Mouse (Mus musculus): ENCODE measurements around the gene Plekha1. TPM values are rescaled to one million over a fixed set of nuclear protein-coding genes. Genes with fewer than 3 reads are reported as not detected.

Plekha1 gene
- polyA plus RNA-seq, 1 experiment = 63.3 TPM

- TF ChIP-seq POLR2A (IDR thresholded peaks at IDR 0.05; ENCODE audit: low read depth, low read length) (no peak), CTCF (conservative IDR thresholded peaks at IDR 0.05; ENCODE audit: insufficient read depth, insufficient read length, low read depth, low read length) (no peak)
- Histone ChIP-seq H3K4me3 (ENCODE audit: insufficient read depth, low read depth, low read length) (no peak overlapping the region), H3K27me3 (replicated peaks; ENCODE audit: control insufficient read depth, insufficient read depth, low read length) (no peaks in the 10 kb centered on the region), H3K27ac (ENCODE audit: insufficient read depth, low read depth, low read length) (no peak overlapping the region), H3K4me1 (ENCODE audit: control insufficient read depth, insufficient read depth, low read length) (no peaks in the 10 kb centered on the region), H3K36me3 (ENCODE audit: control insufficient read depth, insufficient read depth, low read length) (no peaks in the 10 kb centered on the region)
- no peak for DNase-seq
- WGBS = 91% methylated on average over 9 of the region's 9 CpGs
These were observed 37.6 kb upstream of the Plekha1 start for GRCm38 (mm10) chr7:130827844-130828403.

- WGBS = 89% methylated on average over 10 of the region's 10 CpGs
- no peak overlapping the region for H3K4me3 ChIP-seq (ENCODE audit: insufficient read depth, low read depth, low read length)
- H3K36me3 ChIP-seq (ENCODE audit: control insufficient read depth, insufficient read depth, low read length) = no peaks in the 10 kb centered on the region
- H3K27ac ChIP-seq (ENCODE audit: insufficient read depth, low read depth, low read length) = no peak overlapping the region
- no peak for DNase-seq
- no peaks in the 10 kb centered on the region for H3K4me1 ChIP-seq (ENCODE audit: control insufficient read depth, insufficient read depth, low read length)
- no peaks in the 10 kb centered on the region for H3K27me3 ChIP-seq (replicated peaks; ENCODE audit: control insufficient read depth, insufficient read depth, low read length)
- TF ChIP-seq CTCF (conservative IDR thresholded peaks at IDR 0.05; ENCODE audit: insufficient read depth, insufficient read length, low read depth, low read length) (no peak), POLR2A (IDR thresholded peaks at IDR 0.05; ENCODE audit: low read depth, low read length) (no peak)
These were observed 37.1 kb upstream of the Plekha1 start for GRCm38 (mm10) chr7:130828475-130828874.

- no peak for TF ChIP-seq CTCF (conservative IDR thresholded peaks at IDR 0.05; ENCODE audit: insufficient read depth, insufficient read length, low read depth, low read length)
- no peak for TF ChIP-seq POLR2A (IDR thresholded peaks at IDR 0.05; ENCODE audit: low read depth, low read length)
- no peak overlapping the region for H3K4me3 ChIP-seq (ENCODE audit: insufficient read depth, low read depth, low read length)
- no peak overlapping the region for H3K27ac ChIP-seq (ENCODE audit: insufficient read depth, low read depth, low read length)
- peaks cover 15% of the 10 kb centered on the region for H3K4me1 ChIP-seq (ENCODE audit: control insufficient read depth, insufficient read depth, low read length)
- WGBS = 78% methylated on average over 5 of the region's 5 CpGs
- peak; percentile 87 for DNase-seq
- no peaks in the 10 kb centered on the region for H3K27me3 ChIP-seq (replicated peaks; ENCODE audit: control insufficient read depth, insufficient read depth, low read length)
- H3K36me3 ChIP-seq (ENCODE audit: control insufficient read depth, insufficient read depth, low read length) = no peaks in the 10 kb centered on the region
These were observed 34.0 kb upstream of the Plekha1 start for GRCm38 (mm10) chr7:130831586-130831985.

- Histone ChIP-seq H3K4me1 (ENCODE audit: control insufficient read depth, insufficient read depth, low read length) (peaks cover 33% of the 10 kb centered on the region), H3K4me3 (ENCODE audit: insufficient read depth, low read depth, low read length) (no peak overlapping the region), H3K27me3 (replicated peaks; ENCODE audit: control insufficient read depth, insufficient read depth, low read length) (no peaks in the 10 kb centered on the region), H3K27ac (ENCODE audit: insufficient read depth, low read depth, low read length) (no peak overlapping the region), H3K36me3 (ENCODE audit: control insufficient read depth, insufficient read depth, low read length) (no peaks in the 10 kb centered on the region)
- DNase-seq = no peak
- WGBS = 49% methylated on average over 21 of the region's 21 CpGs
- TF ChIP-seq CTCF (conservative IDR thresholded peaks at IDR 0.05; ENCODE audit: insufficient read depth, insufficient read length, low read depth, low read length) = no peak
- TF ChIP-seq POLR2A (IDR thresholded peaks at IDR 0.05; ENCODE audit: low read depth, low read length) = no peak
These were observed 31.3 kb upstream of the Plekha1 start for GRCm38 (mm10) chr7:130834299-130834698.

- Histone ChIP-seq H3K36me3 (ENCODE audit: control insufficient read depth, insufficient read depth, low read length) (no peaks in the 10 kb centered on the region), H3K4me3 (ENCODE audit: insufficient read depth, low read depth, low read length) (no peak overlapping the region), H3K27me3 (replicated peaks; ENCODE audit: control insufficient read depth, insufficient read depth, low read length) (no peaks in the 10 kb centered on the region), H3K27ac (ENCODE audit: insufficient read depth, low read depth, low read length) (peak overlapping the region; percentile 2; the same call in 1 of the 2 replicates), H3K4me1 (ENCODE audit: control insufficient read depth, insufficient read depth, low read length) (peaks cover 33% of the 10 kb centered on the region)
- WGBS = 25% methylated on average over 18 of the region's 18 CpGs
- peak; percentile 82 for DNase-seq
- TF ChIP-seq CTCF (conservative IDR thresholded peaks at IDR 0.05; ENCODE audit: insufficient read depth, insufficient read length, low read depth, low read length) (no peak), POLR2A (IDR thresholded peaks at IDR 0.05; ENCODE audit: low read depth, low read length) (no peak)
These were observed 30.3 kb upstream of the Plekha1 start for GRCm38 (mm10) chr7:130834958-130835861.

GRCm38 (mm10) chr7:130836066-130836465 is 29.5 kb upstream of the Plekha1 start:
- H3K4me3 ChIP-seq (ENCODE audit: insufficient read depth, low read depth, low read length) = no peak overlapping the region
- peaks cover 33% of the 10 kb centered on the region for H3K4me1 ChIP-seq (ENCODE audit: control insufficient read depth, insufficient read depth, low read length)
- TF ChIP-seq CTCF (conservative IDR thresholded peaks at IDR 0.05; ENCODE audit: insufficient read depth, insufficient read length, low read depth, low read length) = no peak
- no peak for TF ChIP-seq POLR2A (IDR thresholded peaks at IDR 0.05; ENCODE audit: low read depth, low read length)
- no peaks in the 10 kb centered on the region for H3K27me3 ChIP-seq (replicated peaks; ENCODE audit: control insufficient read depth, insufficient read depth, low read length)
- H3K36me3 ChIP-seq (ENCODE audit: control insufficient read depth, insufficient read depth, low read length) = no peaks in the 10 kb centered on the region
- peak; percentile 65 for DNase-seq
- 55% methylated on average over 9 of the region's 9 CpGs for WGBS
- 0 out of 2 replicates have a peak overlapping the region, but pooled peaks have one; percentile 12 for H3K27ac ChIP-seq (ENCODE audit: insufficient read depth, low read depth, low read length)

Data from kidney, adult 2 months (tissue).